13 mouse cellular contexts compared by ENCODE assay signal in genomic region chr2:32653764-32654163, GRCm38 (mm10). TPM values are rescaled to one million over a fixed set of nuclear protein-coding genes. Genes with fewer than 3 reads are reported as not detected.
DNase-seq lines count a peak whose midpoint lies in the region; ATAC-seq lines count a peak whose summit lies in the region.
"Had no signal": no experiment of that assay in that cellular context is flagged by ENCODE, and none has a peak within 500 bp of the region (broad histone marks: within the 10 kb centered on the region; RNA-seq: fewer than 3 reads in every experiment).

No protein-coding gene starts in this region.

- no peaks in the 10 kb centered on the region for H3K27me3 ChIP-seq in heart, embryonic 13.5 days (replicated peaks)
- H3K27me3 ChIP-seq in neural tube, embryonic 15.5 days (replicated peaks), result no peaks in the 10 kb centered on the region
- no peaks in the 10 kb centered on the region for H3K27me3 ChIP-seq in intestine, embryonic 16.5 days (replicated peaks; ENCODE audit: control insufficient read depth, insufficient read depth, low read length)
- H3K27me3 ChIP-seq: embryonic facial prominence, embryonic 15.5 days had no signal

- intact Hi-C loops in heart, postnatal 25 days (cut with DNase I), result loop anchor here (2.0 kb wide), 1 partner anchor 13 kb away; no protein-coding TSS in a partner anchor

- peak overlapping the region; percentile 80 for H3K27ac ChIP-seq in heart, embryonic 13.5 days (replicated peaks)
- H3K27ac ChIP-seq in neural tube, embryonic 15.5 days (replicated peaks), result peak overlapping the region; percentile 23; the same call in 1 of the 2 replicates
- peak overlapping the region; percentile 17; the same call in 1 of the 2 replicates for H3K27ac ChIP-seq in intestine, embryonic 16.5 days (ENCODE audit: low read length)

- no peaks in the 10 kb centered on the region for H3K9me3 ChIP-seq in heart, embryonic 13.5 days
- H3K9me3 ChIP-seq in neural tube, embryonic 15.5 days (replicated peaks), result no peaks in the 10 kb centered on the region
- H3K9me3 ChIP-seq in intestine, embryonic 16.5 days (ENCODE audit: control insufficient read depth, low read length), result no peaks in the 10 kb centered on the region
- H3K9me3 ChIP-seq: embryonic facial prominence, embryonic 15.5 days had no signal

- 16% methylated on average over 7 of the region's 7 CpGs for WGBS in heart, embryonic 13.5 days
- 36% methylated on average over 7 of the region's 7 CpGs for WGBS in neural tube, embryonic 15.5 days
- WGBS in intestine, embryonic 16.5 days, result 45% methylated on average over 7 of the region's 7 CpGs

- peak overlapping the region; percentile 24 for H3K4me3 ChIP-seq in heart, embryonic 13.5 days
- no peak overlapping the region for H3K4me3 ChIP-seq in neural tube, embryonic 15.5 days (replicated peaks)
- no peak overlapping the region for H3K4me3 ChIP-seq in intestine, embryonic 16.5 days (ENCODE audit: low read length)
- H3K4me3 ChIP-seq: embryonic facial prominence, embryonic 15.5 days had no signal

- H3K4me2 ChIP-seq in heart, embryonic 13.5 days, result peak overlapping the region; percentile 55
- H3K4me2 ChIP-seq in neural tube, embryonic 15.5 days, result no peak overlapping the region
- H3K4me2 ChIP-seq in intestine, embryonic 16.5 days (ENCODE audit: low read depth, low read length), result no peak overlapping the region
- H3K4me2 ChIP-seq: embryonic facial prominence, embryonic 15.5 days; midbrain, embryonic 11.5 days had no signal

- H3K4me1 ChIP-seq in heart, embryonic 13.5 days, result peaks cover 48% of the 10 kb centered on the region
- no peaks in the 10 kb centered on the region; the same call in 1 of the 2 replicates for H3K4me1 ChIP-seq in neural tube, embryonic 15.5 days
- H3K4me1 ChIP-seq in intestine, embryonic 16.5 days (ENCODE audit: control insufficient read depth, insufficient read depth, low read length), result peaks cover 14% of the 10 kb centered on the region

- H3K36me3 ChIP-seq in heart, embryonic 13.5 days, result peaks cover 24% of the 10 kb centered on the region
- no peaks in the 10 kb centered on the region for H3K36me3 ChIP-seq in neural tube, embryonic 15.5 days
- no peaks in the 10 kb centered on the region for H3K36me3 ChIP-seq in intestine, embryonic 16.5 days (ENCODE audit: control insufficient read depth, insufficient read depth, low read length)

- DNase-seq in heart, postnatal 25 days (ENCODE audit: low spot score), result no peak
- no peak for DNase-seq in neural tube, embryonic 10.5 days (ENCODE audit: extremely low spot score, low spot score)
- DNase-seq in retina, postnatal 1 day, result peak; percentile 26
- no peak for DNase-seq in urinary bladder, adult 2 months (ENCODE audit: low spot score)
- DNase-seq in layer of hippocampus, adult 18-20 months (ENCODE audit: low spot score in 2 of 2), result no peak
- DNase-seq: adrenal gland, postnatal 36 days; gastrocnemius, postnatal 14 days; thymus, adult 2 months had no signal

- H3K9ac ChIP-seq in heart, embryonic 13.5 days, result peak overlapping the region; percentile 67
- H3K9ac ChIP-seq in neural tube, embryonic 15.5 days (replicated peaks), result no peak overlapping the region
- no peak overlapping the region for H3K9ac ChIP-seq in intestine, embryonic 16.5 days (ENCODE audit: low read depth, low read length)

- no peak for ATAC-seq in heart, embryonic 13.5 days (ENCODE audit: extremely low read depth, insufficient number of reproducible peaks, low FRiP score, low TSS enrichment)
- no peak for ATAC-seq in neural tube, embryonic 15.5 days (ENCODE audit: low FRiP score)
- no peak for ATAC-seq in intestine, embryonic 16.5 days

RNA-seq across cellular contexts. Expression of gene Eng, which starts 7.4 kb away (rescaled TPM):
- polyA plus RNA-seq in heart, embryonic 13.5 days (2015; fragmentation: Nextera tagmentation; extraction: Ambion mirVana), result 148 and 155 TPM in 2 replicates
- total RNA-seq in heart, postnatal 25 days (2021), result 100 to 1,000 TPM; 126 to 140 TPM
- polyA plus RNA-seq in neural tube, embryonic 15.5 days (2015; fragmentation: Nextera tagmentation; extraction: Ambion mirVana), result 29.6 and 40.5 TPM in 2 replicates
- polyA plus RNA-seq in intestine, embryonic 16.5 days (2015; fragmentation: Nextera tagmentation; extraction: Ambion mirVana), result 66.8 and 70.3 TPM in 2 replicates
- 59.8 and 73.9 TPM in 2 replicates for polyA plus RNA-seq in urinary bladder, adult 2 months (2012; rRNA removed)
- total RNA-seq in layer of hippocampus, adult 18-20 months (2021), result 10 to 100 TPM; 14.9 to 16.7 TPM

RNA-seq across cellular contexts. Expression of gene Ak1, which starts 32.2 kb away (rescaled TPM):
- 302 and 318 TPM in 2 replicates for polyA plus RNA-seq in heart, embryonic 13.5 days (2015; fragmentation: Nextera tagmentation; extraction: Ambion mirVana)
- 100 to 1,000 TPM; 733 to 743 TPM for total RNA-seq in heart, postnatal 25 days (2021)
- polyA plus RNA-seq in neural tube, embryonic 15.5 days (2015; fragmentation: Nextera tagmentation; extraction: Ambion mirVana), result 88.5 and 103 TPM in 2 replicates
- 15.3 and 18.6 TPM in 2 replicates for polyA plus RNA-seq in intestine, embryonic 16.5 days (2015; fragmentation: Nextera tagmentation; extraction: Ambion mirVana)
- 43.8 and 59.1 TPM in 2 replicates for polyA plus RNA-seq in urinary bladder, adult 2 months (2012; rRNA removed)
- 100 to 1,000 TPM; 128 to 131 TPM for total RNA-seq in layer of hippocampus, adult 18-20 months (2021)

RNA-seq across cellular contexts. Expression of gene Fpgs, which starts 50.2 kb away (rescaled TPM):
- 19.0 and 21.3 TPM in 2 replicates for polyA plus RNA-seq in heart, embryonic 13.5 days (2015; fragmentation: Nextera tagmentation; extraction: Ambion mirVana)
- total RNA-seq in heart, postnatal 25 days (2021), result 1 to 10 TPM; 4.2 to 6.0 TPM
- polyA plus RNA-seq in neural tube, embryonic 15.5 days (2015; fragmentation: Nextera tagmentation; extraction: Ambion mirVana), result 19.3 and 20.6 TPM in 2 replicates
- polyA plus RNA-seq in intestine, embryonic 16.5 days (2015; fragmentation: Nextera tagmentation; extraction: Ambion mirVana), result 29.8 and 32.0 TPM in 2 replicates
- polyA plus RNA-seq in urinary bladder, adult 2 months (2012; rRNA removed), result 29.4 and 36.3 TPM in 2 replicates
- total RNA-seq in layer of hippocampus, adult 18-20 months (2021), result 1 to 10 TPM; 8.5 to 9.9 TPM

RNA-seq across cellular contexts. Expression of gene St6galnac6, which starts 54.3 kb away (rescaled TPM):
- polyA plus RNA-seq in heart, embryonic 13.5 days (2015; fragmentation: Nextera tagmentation; extraction: Ambion mirVana), result 24.8 and 29.1 TPM in 2 replicates
- total RNA-seq in heart, postnatal 25 days (2021), result 100 to 1,000 TPM; 104 to 110 TPM
- polyA plus RNA-seq in neural tube, embryonic 15.5 days (2015; fragmentation: Nextera tagmentation; extraction: Ambion mirVana), result 13.5 and 14.4 TPM in 2 replicates
- polyA plus RNA-seq in intestine, embryonic 16.5 days (2015; fragmentation: Nextera tagmentation; extraction: Ambion mirVana), result 12.3 and 15.2 TPM in 2 replicates
- 20.8 and 33.1 TPM in 2 replicates for polyA plus RNA-seq in urinary bladder, adult 2 months (2012; rRNA removed)
- total RNA-seq in layer of hippocampus, adult 18-20 months (2021), result 100 to 1,000 TPM; 134 to 142 TPM

RNA-seq across cellular contexts. Expression of gene Cdk9, which starts 59.1 kb away (rescaled TPM):
- 60.0 and 63.2 TPM in 2 replicates for polyA plus RNA-seq in heart, embryonic 13.5 days (2015; fragmentation: Nextera tagmentation; extraction: Ambion mirVana)
- 10 to 100 TPM; 23.4 to 26.4 TPM for total RNA-seq in heart, postnatal 25 days (2021)
- polyA plus RNA-seq in neural tube, embryonic 15.5 days (2015; fragmentation: Nextera tagmentation; extraction: Ambion mirVana), result 63.0 and 82.4 TPM in 2 replicates
- polyA plus RNA-seq in intestine, embryonic 16.5 days (2015; fragmentation: Nextera tagmentation; extraction: Ambion mirVana), result 83.4 and 86.0 TPM in 2 replicates
- polyA plus RNA-seq in urinary bladder, adult 2 months (2012; rRNA removed), result 112 and 151 TPM in 2 replicates
- 100 to 1,000 TPM; 119 to 123 TPM for total RNA-seq in layer of hippocampus, adult 18-20 months (2021)

Comparison
In these comparisons a context has a peak if more than half of its experiments do, and no peak if none do; other contexts are left out.
1. H3K27ac ChIP-seq: peak in every context shown above with its lines; median percentile 80 in heart, embryonic 13.5 days; 23 in neural tube, embryonic 15.5 days; 17 in intestine, embryonic 16.5 days.